In the genomic region with DNA sequence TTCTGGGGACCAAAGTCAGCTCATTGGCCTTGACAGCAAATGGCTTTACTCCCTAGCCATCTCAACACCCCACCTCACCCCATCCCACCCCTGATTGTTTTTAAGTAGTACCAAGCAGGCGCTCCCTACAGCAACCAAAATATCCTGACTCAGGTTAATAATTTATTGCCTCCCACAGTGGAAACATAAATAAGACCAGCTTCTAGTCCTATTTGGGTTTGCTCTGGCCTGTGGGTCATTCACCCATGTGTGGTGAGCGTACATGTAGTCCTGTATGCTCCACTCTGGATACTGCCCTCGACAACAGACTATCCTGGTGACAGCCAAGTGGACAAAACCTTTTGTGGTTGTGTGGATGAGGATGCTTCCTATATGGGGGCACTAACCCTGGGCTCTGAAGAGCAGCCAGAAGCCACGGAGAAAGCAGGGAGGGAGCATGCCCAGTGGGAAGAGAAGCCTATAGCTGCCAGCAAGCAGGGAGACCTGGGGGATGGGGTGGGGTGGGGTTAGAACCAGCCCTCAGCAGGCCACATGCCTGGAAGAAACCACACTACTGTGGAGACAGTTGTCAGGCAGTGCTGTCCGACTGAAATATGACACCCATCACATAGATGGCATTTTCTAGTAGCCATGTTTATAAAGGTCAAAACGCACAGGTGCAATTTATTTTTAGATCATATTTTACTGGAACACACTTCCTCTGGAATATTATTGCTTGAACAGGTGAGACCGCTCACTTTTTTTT, we compare ENCODE assay signal across 8 mouse cellular contexts.
DNase-seq lines count a peak whose midpoint lies in the region; ATAC-seq and TF ChIP-seq lines count a peak whose summit lies in the region.

No protein-coding gene starts in this region.

- intact Hi-C loops in heart, postnatal 25 days (cut with DNase I), result loop anchor here (5.0 kb wide), 2 partner anchors 52 to 208 kb away; no protein-coding TSS in a partner anchor

- no peak overlapping the region for H3K9ac ChIP-seq in heart, embryonic 11.5 days (ENCODE audit: low read depth, low read length)
- no peak overlapping the region for H3K9ac ChIP-seq in hindbrain, postnatal 0 days (replicated peaks; ENCODE audit: low read length)
- H3K9ac ChIP-seq in liver, postnatal 0 days (replicated peaks), result peak overlapping the region; percentile 54; the same call in 1 of the 2 replicates

- 64% methylated on average over 7 of the region's 7 CpGs for WGBS in heart, embryonic 11.5 days (ENCODE audit: insufficient replicate concordance)
- 53% methylated on average over 7 of the region's 7 CpGs for WGBS in hindbrain, postnatal 0 days
- WGBS in liver, postnatal 0 days (ENCODE audit: insufficient replicate concordance), result 55% methylated on average over 7 of the region's 7 CpGs
- WGBS in thymus, adult 2 months, result 80% methylated on average over 7 of the region's 7 CpGs

- peaks cover 21% of the 10 kb centered on the region for H3K4me1 ChIP-seq in heart, embryonic 11.5 days (ENCODE audit: control insufficient read depth, insufficient read depth, low read length)
- peaks cover 25% of the 10 kb centered on the region for H3K4me1 ChIP-seq in hindbrain, postnatal 0 days (ENCODE audit: insufficient read depth, low read length)
- peaks cover 17% of the 10 kb centered on the region for H3K4me1 ChIP-seq in liver, postnatal 0 days (ENCODE audit: insufficient read depth)
- H3K4me1 ChIP-seq in thymus, adult 2 months (replicated peaks; ENCODE audit: control insufficient read depth, insufficient read depth, low read length), result peaks cover 8% of the 10 kb centered on the region; the same call in 1 of the 2 replicates

- no peak for DNase-seq in heart, postnatal 25 days (ENCODE audit: low spot score)
- DNase-seq in cerebellum, postnatal 25 days, result peak; percentile 34 to 36
- DNase-seq in hindbrain, postnatal 0 days (ENCODE audit: low spot score), result peak; percentile 37
- peak; percentile 55 for DNase-seq in liver, postnatal 0 days
- DNase-seq in T-cell, adult 2 months (ENCODE audit: low spot score), result no peak
- DNase-seq in layer of hippocampus, postnatal 14 days (ENCODE audit: low spot score in 2 of 2), result no peak
- no peak for DNase-seq in thymus, adult 2 months

- TF ChIP-seq POLR2A in thymus, adult 2 months (IDR thresholded peaks at IDR 0.05; ENCODE audit: control insufficient read depth, extremely low read depth, insufficient read depth, low read length, poor library complexity), result no peak

- no peaks in the 10 kb centered on the region for H3K27me3 ChIP-seq in heart, embryonic 11.5 days (ENCODE audit: control insufficient read depth, insufficient read depth, low read length)
- H3K27me3 ChIP-seq in hindbrain, postnatal 0 days (ENCODE audit: insufficient read depth, low read length), result no peaks in the 10 kb centered on the region
- H3K27me3 ChIP-seq in liver, postnatal 0 days (ENCODE audit: insufficient read depth, low read length), result no peaks in the 10 kb centered on the region
- H3K27me3 ChIP-seq in thymus, adult 2 months (ENCODE audit: control insufficient read depth, insufficient read depth, low read length), result no peaks in the 10 kb centered on the region

- no peak overlapping the region for H3K4me2 ChIP-seq in heart, embryonic 11.5 days
- H3K4me2 ChIP-seq in hindbrain, postnatal 0 days (ENCODE audit: low read depth, low read length), result no peak overlapping the region
- no peak overlapping the region for H3K4me2 ChIP-seq in liver, postnatal 0 days (ENCODE audit: low read depth, low read length)

- no peaks in the 10 kb centered on the region for H3K9me3 ChIP-seq in heart, embryonic 11.5 days (replicated peaks; ENCODE audit: control insufficient read depth, low read length)
- no peaks in the 10 kb centered on the region for H3K9me3 ChIP-seq in hindbrain, postnatal 0 days (ENCODE audit: low read length)
- H3K9me3 ChIP-seq in liver, postnatal 0 days (ENCODE audit: low read length), result no peaks in the 10 kb centered on the region

- H3K27ac ChIP-seq in heart, embryonic 11.5 days (ENCODE audit: low read depth, low read length), result peak overlapping the region; percentile 79; the same call in 1 of the 2 replicates
- H3K27ac ChIP-seq in hindbrain, postnatal 0 days, result peak overlapping the region; percentile 89
- peak overlapping the region; percentile 99 for H3K27ac ChIP-seq in liver, postnatal 0 days (ENCODE audit: low read depth)
- H3K27ac ChIP-seq in thymus, adult 2 months (ENCODE audit: control insufficient read depth, insufficient read depth, low read length), result no peak overlapping the region

- H3K36me3 ChIP-seq in heart, embryonic 11.5 days (ENCODE audit: control insufficient read depth, insufficient read depth, low read length), result no peaks in the 10 kb centered on the region
- no peaks in the 10 kb centered on the region for H3K36me3 ChIP-seq in hindbrain, postnatal 0 days (ENCODE audit: insufficient read depth, low read length)
- H3K36me3 ChIP-seq in liver, postnatal 0 days (replicated peaks; ENCODE audit: insufficient read depth, low read length), result no peaks in the 10 kb centered on the region
- no peaks in the 10 kb centered on the region for H3K36me3 ChIP-seq in thymus, adult 2 months (ENCODE audit: control insufficient read depth, insufficient read depth, low read length)

- no peak for TF ChIP-seq CTCF in hindbrain, postnatal 0 days (IDR thresholded peaks at IDR 0.05; ENCODE audit: low read depth)
- no peak for TF ChIP-seq CTCF in liver, postnatal 0 days (IDR thresholded peaks at IDR 0.05; ENCODE audit: low read depth)
- TF ChIP-seq CTCF in thymus, adult 2 months (IDR thresholded peaks at IDR 0.05; ENCODE audit: borderline replicate concordance, control insufficient read depth, extremely low read depth, insufficient read depth, low read length, poor library complexity), result no peak

- no peak for ATAC-seq in heart, embryonic 11.5 days (replicated peaks; ENCODE audit: insufficient number of reproducible peaks, low FRiP score, low TSS enrichment)
- ATAC-seq in hindbrain, postnatal 0 days, result 0 out of 2 replicates have a peak, but pooled peaks have one; percentile 21
- ATAC-seq in liver, postnatal 0 days, result peak; percentile 63

- TF ChIP-seq EP300 in liver, postnatal 0 days (IDR thresholded peaks at IDR 0.05; ENCODE audit: low read depth), result peak; percentile 80

- H3K4me3 ChIP-seq in heart, embryonic 11.5 days (ENCODE audit: low read depth, low read length), result no peak overlapping the region
- H3K4me3 ChIP-seq in hindbrain, postnatal 0 days (ENCODE audit: low read length), result no peak overlapping the region
- no peak overlapping the region for H3K4me3 ChIP-seq in liver, postnatal 0 days (ENCODE audit: low read depth, low read length)
- H3K4me3 ChIP-seq in thymus, adult 2 months (ENCODE audit: control insufficient read depth, insufficient read depth, low read length), result no peak overlapping the region

Comparison
In these comparisons a context has a peak if more than half of its experiments do, and no peak if none do; other contexts are left out.
1. DNase-seq: peak in cerebellum, postnatal 25 days (2 of 2), hindbrain, postnatal 0 days (single experiment) and liver, postnatal 0 days (single experiment); none in heart, postnatal 25 days (single experiment), T-cell, adult 2 months (single experiment), layer of hippocampus, postnatal 14 days (0 of 2) and thymus, adult 2 months (single experiment).